Mouse (Mus musculus) heart, embryonic 13.5 days (tissue): ENCODE data around the gene Gm45717. TPM values are rescaled to one million over a fixed set of nuclear protein-coding genes. Genes with fewer than 3 reads are reported as not detected.
A peak's percentile ranks its signal among the peaks of the same experiment; 100 is the strongest.

Experiments used
- ATAC-seq: fragments of 200-750 bp; cut with Nextera tagmentation; 2 replicates; pipeline ENCODE4 v1.8.0; 2017; ENCODE audit warnings: moderate TSS enrichment; ENCODE audit not compliant: insufficient number of reproducible peaks, low FRiP score, low TSS enrichment; ENCODE audit errors: extremely low read depth
- H3K27ac ChIP-seq: fragments of 300-500 bp; sonication (generic); replicated peaks from 2 replicates; pipeline ENCODE4 v1.5.1; 2015; ENCODE audit warnings: moderate library complexity, mild to moderate bottlenecking, inconsistent platforms
- H3K27me3 ChIP-seq: fragments of 300-500 bp; sonication (generic); replicated peaks from 2 replicates; pipeline ENCODE4 v1.6.1; 2015; ENCODE audit warnings: mild to moderate bottlenecking, inconsistent platforms
- H3K36me3 ChIP-seq: fragments of 300-500 bp; sonication (generic); 2 replicates; pipeline ENCODE4 v1.6.1; 2015; ENCODE audit warnings: mild to moderate bottlenecking, inconsistent platforms
- H3K4me1 ChIP-seq: fragments of 300-500 bp; sonication (generic); 2 replicates; pipeline ENCODE4 v1.6.1; 2015; ENCODE audit warnings: inconsistent platforms
- H3K4me2 ChIP-seq: fragments of 300-500 bp; sonication (generic); 2 replicates; pipeline ENCODE4 v1.6.1; 2015; ENCODE audit warnings: inconsistent platforms, mild to moderate bottlenecking, moderate library complexity
- H3K4me3 ChIP-seq: fragments of 300-500 bp; sonication (generic); 2 replicates; pipeline ENCODE4 v1.5.1; 2015; ENCODE audit warnings: moderate library complexity, mild to moderate bottlenecking, inconsistent platforms
- H3K9ac ChIP-seq: fragments of 300-500 bp; sonication (generic); 2 replicates; pipeline ENCODE4 v1.6.1; 2015; ENCODE audit warnings: inconsistent platforms, mild to moderate bottlenecking, moderate library complexity
- H3K9me3 ChIP-seq: fragments of 300-500 bp; sonication (generic); 2 replicates; pipeline ENCODE4 v1.6.1; 2016; ENCODE audit warnings: inconsistent platforms
- WGBS: fragments of 180-500 bp; shearing (Covaris S2); methylation state at CpG from one replicate; pipeline ENCODE4 v1.1.7; 2015; ENCODE audit warnings: mixed read lengths; 5-methylcytosine and 5-hydroxymethylcytosine counted together
- polyA plus RNA-seq: library from polyadenylated mRNA; unstranded; fragments of >200 nt; fragmentation: Nextera tagmentation; extraction: Ambion mirVana; gene quantifications from 2 replicates; pipeline ENCODE4 v1.2.1, GENCODE M21; 2015

The Gm45717 gene
- polyA plus RNA-seq, 1 experiment from 2014 or later: not detected

- H3K27me3 ChIP-seq: no peaks in the 10 kb centered on the region
- H3K9me3 ChIP-seq: no peaks in the 10 kb centered on the region
- no peak overlapping the region for H3K4me3 ChIP-seq
- no peak overlapping the region for H3K27ac ChIP-seq
- H3K9ac ChIP-seq: no peak overlapping the region
- H3K36me3 ChIP-seq: peaks cover 34% of the 10 kb centered on the region
- 65% methylated on average over 7 of the region's 7 CpGs for WGBS
- ATAC-seq: no peak
- H3K4me2 ChIP-seq: no peak overlapping the region; the same call in 1 of the 2 replicates
- H3K4me1 ChIP-seq: peaks cover 67% of the 10 kb centered on the region
These were observed 3.3 kb downstream of the Gm45717 start for GRCm38 (mm10) chr7:140952441-140952840.

- H3K36me3 ChIP-seq: peaks cover 41% of the 10 kb centered on the region
- no peak overlapping the region for H3K4me3 ChIP-seq
- peaks cover 73% of the 10 kb centered on the region for H3K4me1 ChIP-seq
- no peaks in the 10 kb centered on the region for H3K27me3 ChIP-seq
- no peak overlapping the region for H3K4me2 ChIP-seq
- H3K9me3 ChIP-seq: no peaks in the 10 kb centered on the region
- H3K27ac ChIP-seq: peak overlapping the region; percentile 22; the same call in 1 of the 2 replicates
- 0 out of 2 replicates have a peak overlapping the region, but pooled peaks have one; percentile 21 for H3K9ac ChIP-seq
- 64% methylated on average over 6 of the region's 6 CpGs for WGBS
- ATAC-seq: no peak
These were observed 4.0 kb downstream of the Gm45717 start for GRCm38 (mm10) chr7:140951765-140952164.

- ATAC-seq: no peak
- H3K4me3 ChIP-seq: no peak overlapping the region
- peaks cover 48% of the 10 kb centered on the region for H3K36me3 ChIP-seq
- peak overlapping the region; percentile 22 for H3K27ac ChIP-seq
- H3K4me1 ChIP-seq: peaks cover 74% of the 10 kb centered on the region
- 0 out of 2 replicates have a peak overlapping the region, but pooled peaks have one; percentile 1 for H3K4me2 ChIP-seq
- no peaks in the 10 kb centered on the region for H3K9me3 ChIP-seq
- 37% methylated on average over 8 of the region's 8 CpGs for whole genome bisulfite sequencing
- H3K9ac ChIP-seq: peak overlapping the region; percentile 34; the same call in 1 of the 2 replicates
- H3K27me3 ChIP-seq: no peaks in the 10 kb centered on the region
These were observed 4.7 kb downstream of the Gm45717 start for GRCm38 (mm10) chr7:140951051-140951450.

- no peaks in the 10 kb centered on the region for H3K27me3 ChIP-seq
- peaks cover 74% of the 10 kb centered on the region for H3K4me1 ChIP-seq
- ATAC-seq: no peak
- no peaks in the 10 kb centered on the region for H3K9me3 ChIP-seq
- 78% methylated on average over 16 of the region's 16 CpGs for WGBS
- H3K27ac ChIP-seq: peak within 1 kb of the TSS; percentile 22
- H3K4me2 ChIP-seq: 0 out of 2 replicates have a peak within 1 kb of the TSS, but pooled peaks have one; percentile 1
- H3K9ac ChIP-seq: peak within 1 kb of the TSS; percentile 34; the same call in 1 of the 2 replicates
- no peak within 1 kb of the TSS for H3K4me3 ChIP-seq
- peaks cover 58% of the 10 kb centered on the region for H3K36me3 ChIP-seq
These were observed 5.8 kb downstream of the Gm45717 start, which contains the start of gene Ifitm5 for GRCm38 (mm10) chr7:140949824-140950530. Gene Ifitm5, minus strand, starts transcription at chr7:140950291.

- peaks cover 67% of the 10 kb centered on the region for H3K4me1 ChIP-seq
- ATAC-seq: no peak
- WGBS: 72% methylated on average over 6 of the region's 6 CpGs
- H3K9ac ChIP-seq: no peak overlapping the region
- no peak overlapping the region for H3K4me3 ChIP-seq
- H3K4me2 ChIP-seq: no peak overlapping the region
- no peak overlapping the region for H3K27ac ChIP-seq
- H3K9me3 ChIP-seq: no peaks in the 10 kb centered on the region
- no peaks in the 10 kb centered on the region for H3K27me3 ChIP-seq
- H3K36me3 ChIP-seq: peaks cover 61% of the 10 kb centered on the region
These were observed 6.5 kb downstream of the Gm45717 start for GRCm38 (mm10) chr7:140949255-140949654.

- H3K9me3 ChIP-seq: no peaks in the 10 kb centered on the region
- H3K4me2 ChIP-seq: no peak overlapping the region
- ATAC-seq: no peak
- WGBS: 41% methylated on average over 8 of the region's 8 CpGs
- peak overlapping the region; percentile 71 for H3K27ac ChIP-seq
- 0 out of 2 replicates have a peak overlapping the region, but pooled peaks have one; percentile 19 for H3K9ac ChIP-seq
- H3K4me1 ChIP-seq: peaks cover 59% of the 10 kb centered on the region
- peaks cover 58% of the 10 kb centered on the region for H3K36me3 ChIP-seq
- H3K4me3 ChIP-seq: no peak overlapping the region
- no peaks in the 10 kb centered on the region for H3K27me3 ChIP-seq
These were observed 7.6 kb downstream of the Gm45717 start for GRCm38 (mm10) chr7:140948161-140948560.

GRCm38 (mm10) chr7:140946980-140947379 lies 8.8 kb downstream of the Gm45717 start:
- whole genome bisulfite sequencing: 34% methylated on average over 7 of the region's 7 CpGs
- no peak overlapping the region for H3K4me3 ChIP-seq
- peaks cover 52% of the 10 kb centered on the region for H3K36me3 ChIP-seq
- H3K9ac ChIP-seq: peak overlapping the region; percentile 2; the same call in 1 of the 2 replicates
- H3K27me3 ChIP-seq: no peaks in the 10 kb centered on the region
- ATAC-seq: no peak
- H3K9me3 ChIP-seq: no peaks in the 10 kb centered on the region
- H3K4me1 ChIP-seq: peaks cover 62% of the 10 kb centered on the region
- H3K27ac ChIP-seq: peak overlapping the region; percentile 71
- no peak overlapping the region for H3K4me2 ChIP-seq

GRCm38 (mm10) chr7:140946311-140946710 lies 9.4 kb downstream of the Gm45717 start:
- WGBS: 83% methylated on average over 10 of the region's 10 CpGs
- Histone ChIP-seq H3K9ac (no peak overlapping the region), H3K9me3 (no peaks in the 10 kb centered on the region), H3K4me2 (no peak overlapping the region), H3K27ac (peak overlapping the region; percentile 71), H3K36me3 (peaks cover 52% of the 10 kb centered on the region), H3K4me3 (no peak overlapping the region), H3K4me1 (peaks cover 57% of the 10 kb centered on the region), H3K27me3 (no peaks in the 10 kb centered on the region)
- ATAC-seq: no peak

GRCm38 (mm10) chr7:140945247-140945646 lies 10.5 kb downstream of the Gm45717 start:
- no peak overlapping the region for H3K4me3 ChIP-seq
- no peaks in the 10 kb centered on the region for H3K27me3 ChIP-seq
- H3K9ac ChIP-seq: no peak overlapping the region
- no peak overlapping the region for H3K27ac ChIP-seq
- peaks cover 52% of the 10 kb centered on the region for H3K36me3 ChIP-seq
- ATAC-seq: no peak
- H3K4me2 ChIP-seq: no peak overlapping the region
- H3K4me1 ChIP-seq: peaks cover 51% of the 10 kb centered on the region
- WGBS: 89% methylated on average over 5 of the region's 5 CpGs
- H3K9me3 ChIP-seq: no peaks in the 10 kb centered on the region

GRCm38 (mm10) chr7:140944236-140944635 lies 11.5 kb downstream of the Gm45717 start:
- Histone ChIP-seq H3K4me2 (no peak overlapping the region), H3K4me3 (no peak overlapping the region), H3K27ac (no peak overlapping the region), H3K9me3 (no peaks in the 10 kb centered on the region), H3K9ac (no peak overlapping the region), H3K4me1 (peaks cover 57% of the 10 kb centered on the region), H3K27me3 (0 out of 2 replicates have a peak, but pooled peaks cover 6% of the 10 kb centered on the region), H3K36me3 (peaks cover 45% of the 10 kb centered on the region)
- 80% methylated on average over 7 of the region's 7 CpGs for WGBS
- ATAC-seq: no peak

GRCm38 (mm10) chr7:140943356-140943755 lies 12.4 kb downstream of the Gm45717 start:
- 76% methylated on average over 4 of the region's 4 CpGs for WGBS
- H3K27ac ChIP-seq: no peak overlapping the region

More at GRCm38 (mm10) chr7:140943356-140943755, 12.4 kb downstream of the Gm45717 start:
- no peaks in the 10 kb centered on the region for H3K9me3 ChIP-seq
- H3K4me2 ChIP-seq: no peak overlapping the region
- ATAC-seq: no peak
- no peak overlapping the region for H3K4me3 ChIP-seq
- peaks cover 37% of the 10 kb centered on the region for H3K36me3 ChIP-seq
- peak overlapping the region; percentile 58; the same call in 1 of the 2 replicates for H3K9ac ChIP-seq
- H3K27me3 ChIP-seq: 0 out of 2 replicates have a peak, but pooled peaks cover 6% of the 10 kb centered on the region
- peaks cover 56% of the 10 kb centered on the region for H3K4me1 ChIP-seq
